Mouse (Mus musculus): ENCODE data around the gene Aqp5. TPM values are rescaled to one million over a fixed set of nuclear protein-coding genes. Genes with fewer than 3 reads are reported as not detected.

The Aqp5 gene
- total RNA-seq (2021): under 1 TPM; 0.38 to 0.74 TPM

DNA sequence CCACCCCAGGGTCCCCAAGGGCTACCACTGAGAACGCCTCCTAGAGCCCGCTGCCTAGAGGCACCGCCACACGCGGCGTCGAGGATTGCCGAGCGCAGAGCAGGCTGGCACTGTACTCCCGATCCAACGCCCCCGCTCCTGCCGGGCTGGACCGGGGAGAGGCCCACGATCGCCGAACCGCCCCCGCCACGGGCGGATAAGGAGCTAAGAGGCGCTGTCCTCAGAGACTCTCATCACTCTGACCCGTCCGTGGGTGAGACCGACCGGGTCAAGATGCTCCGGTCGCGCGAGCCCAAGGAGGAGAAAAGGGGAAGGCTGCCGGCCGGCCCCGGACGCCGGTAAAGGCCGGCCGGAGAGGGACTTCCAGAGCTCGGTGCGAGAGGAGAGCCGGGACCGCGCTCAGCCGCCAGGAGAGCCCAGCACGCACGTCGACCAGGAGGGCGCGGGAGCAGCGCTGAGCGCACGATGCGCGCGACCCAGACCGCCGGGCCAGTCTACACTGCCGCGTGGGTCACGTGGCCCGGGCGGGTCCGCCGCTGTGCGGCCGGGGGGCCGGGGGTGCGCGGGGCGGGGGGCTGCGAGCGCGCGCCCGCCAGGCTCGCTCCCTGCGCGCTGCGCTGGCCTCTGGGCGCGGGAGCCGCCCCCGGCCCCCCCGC is at the start of gene Aqp5:
TSS of gene Aqp5 (plus strand) at position 354 of the 656 bp plus-strand sequence.
- DNase-seq: no peak
- intact Hi-C loops (cut with DNase I): no loop called here

DNA sequence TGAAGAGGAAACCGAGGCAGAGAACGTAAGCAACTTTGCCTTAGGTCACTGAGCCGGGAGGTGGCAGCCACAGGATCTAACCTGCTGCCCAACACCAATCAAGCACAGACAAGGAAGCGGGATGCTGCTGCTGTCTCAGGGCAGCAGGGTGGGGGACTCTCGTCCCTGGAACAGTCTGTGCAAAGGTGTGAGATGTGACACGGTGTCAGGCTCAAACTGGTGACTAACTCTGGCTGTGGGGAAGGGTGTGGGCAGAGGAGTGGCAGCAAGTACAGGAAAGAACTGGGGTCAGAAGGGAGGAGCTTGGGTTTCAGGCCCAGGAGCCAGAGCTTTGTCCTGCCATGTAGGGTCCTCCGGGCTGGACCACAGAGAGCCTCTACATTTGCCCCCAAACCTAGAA is 46.5 kb upstream of the Aqp5 start:
- DNase-seq: no peak
- intact Hi-C loops (cut with DNase I): no loop called here

DNA sequence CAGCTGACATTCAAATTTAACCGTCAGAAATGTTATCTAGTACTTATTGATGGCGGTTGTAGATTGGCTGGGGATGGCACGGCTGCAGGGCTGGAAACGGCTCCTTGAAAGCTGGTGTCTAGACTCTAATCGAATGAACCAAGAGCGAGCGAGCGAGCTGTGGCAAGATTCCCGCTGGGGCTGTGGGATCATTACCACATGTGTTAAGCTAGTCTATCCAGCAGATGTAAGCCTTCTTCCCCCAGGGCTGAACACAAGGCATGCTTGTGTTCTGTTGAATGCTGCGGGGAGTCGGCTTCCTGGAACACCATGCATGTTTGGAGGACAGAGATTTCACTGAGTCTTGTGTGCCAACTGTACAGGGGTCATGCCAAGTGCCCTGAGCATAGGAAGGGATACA is 44.0 kb upstream of the Aqp5 start:
- DNase-seq: peak; percentile 26 to 31

DNA sequence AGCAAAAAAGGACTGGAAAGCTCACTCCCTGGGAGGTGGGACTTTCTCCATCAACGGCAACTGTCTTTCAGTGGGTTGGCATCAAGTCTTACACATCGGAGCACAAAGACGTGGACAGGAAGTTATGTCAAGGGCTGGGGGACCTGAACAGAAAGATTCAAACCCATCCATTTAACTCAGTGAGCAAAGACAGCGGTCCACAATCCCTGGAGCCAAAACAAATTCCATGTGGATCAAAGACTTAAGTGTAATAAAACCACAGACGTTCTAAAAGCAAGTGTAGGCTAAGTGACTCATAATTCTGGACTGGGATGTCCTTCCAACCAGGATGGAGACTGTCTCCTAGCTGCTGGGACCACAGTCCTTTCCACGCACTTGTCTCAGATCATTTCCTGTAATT is 42.9 kb upstream of the Aqp5 start:
- intact Hi-C loops (cut with DNase I): no loop called here
- no peak for DNase-seq

More for the DNA sequence above, 44.0 kb upstream of the Aqp5 start:
- intact Hi-C loops (cut with DNase I): no loop called here

DNA sequence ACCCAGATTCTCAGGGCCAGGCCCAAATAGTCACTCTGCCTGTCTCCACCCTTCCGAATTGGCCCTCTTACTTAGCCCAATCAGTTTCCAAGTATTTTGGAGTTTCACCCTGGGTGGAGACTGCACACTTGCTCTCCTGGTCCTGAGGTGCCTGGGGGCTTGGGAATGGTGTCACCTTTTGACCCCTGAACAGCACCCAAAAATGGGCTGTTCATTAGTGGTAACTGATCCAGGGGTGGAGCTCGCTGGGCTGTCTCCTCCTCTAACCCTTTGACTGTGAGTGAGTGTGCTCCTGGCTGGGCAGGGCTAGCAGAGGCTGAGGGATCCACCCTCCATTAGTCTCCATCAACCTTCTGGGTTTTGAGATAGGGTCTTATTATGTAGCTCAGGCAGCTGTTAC is 40.7 kb upstream of the Aqp5 start:
- intact Hi-C loops (cut with DNase I): no loop called here
- DNase-seq: no peak

DNA sequence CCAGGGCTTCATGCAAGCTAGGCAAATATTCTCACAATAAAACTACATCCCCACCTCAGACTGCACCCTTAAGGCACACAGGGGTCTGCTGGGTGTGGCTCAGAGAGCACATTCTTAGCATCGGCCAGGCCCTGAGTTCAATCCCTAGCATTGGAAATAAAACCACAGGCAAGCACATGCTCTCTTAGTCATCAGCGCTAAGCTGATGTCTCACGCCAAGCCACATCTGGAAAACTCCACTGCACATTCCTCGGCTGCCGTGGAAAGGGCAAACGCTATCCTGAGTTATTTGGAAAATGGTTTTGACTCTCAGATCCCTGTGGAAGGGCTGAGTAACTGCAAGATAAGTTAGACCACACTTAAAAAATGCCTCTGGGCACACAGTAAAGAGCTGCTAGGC is 36.8 kb upstream of the Aqp5 start:
- no peak for DNase-seq
- intact Hi-C loops (cut with DNase I): no loop called here

DNA sequence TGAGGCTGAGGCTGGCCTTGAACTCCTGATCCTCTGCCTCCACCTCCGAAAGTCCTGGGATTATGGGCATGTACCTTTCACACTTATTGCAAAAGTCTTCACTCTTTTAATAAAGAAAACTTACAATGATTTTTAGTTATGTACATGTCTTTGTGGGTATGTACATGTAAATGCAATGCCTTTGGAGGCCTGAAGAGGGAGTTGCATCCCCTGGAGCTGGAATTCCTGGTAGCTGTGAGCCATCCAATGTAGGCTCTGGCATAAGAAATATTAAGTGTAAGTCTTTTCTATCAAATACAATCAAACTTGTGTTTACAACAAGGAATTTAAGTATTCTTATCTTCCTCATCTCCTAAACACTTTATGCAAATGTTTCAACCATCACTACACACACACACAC is 31.6 kb upstream of the Aqp5 start:
- intact Hi-C loops (cut with DNase I): no loop called here
- no peak for DNase-seq

DNA sequence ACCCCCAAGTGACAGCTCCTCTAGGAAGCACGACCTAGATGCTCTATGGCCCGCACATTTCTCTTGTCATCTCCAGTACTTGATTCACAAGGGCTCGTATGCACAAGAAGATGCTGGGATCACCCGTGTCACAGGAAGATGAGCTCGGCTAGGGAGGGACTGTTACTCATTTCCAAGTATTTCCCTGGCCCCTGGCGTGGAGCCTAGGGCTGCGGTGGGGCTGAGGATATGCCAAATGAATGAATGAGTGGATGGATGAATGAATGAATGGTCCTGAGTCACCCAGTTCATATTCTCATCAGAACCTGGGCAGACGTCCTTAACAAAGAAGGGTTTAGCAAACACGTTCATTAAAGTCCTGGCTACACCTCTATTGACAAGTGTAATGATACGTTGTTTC is 30.3 kb upstream of the Aqp5 start:
- DNase-seq: no peak
- intact Hi-C loops (cut with DNase I): no loop called here

DNA sequence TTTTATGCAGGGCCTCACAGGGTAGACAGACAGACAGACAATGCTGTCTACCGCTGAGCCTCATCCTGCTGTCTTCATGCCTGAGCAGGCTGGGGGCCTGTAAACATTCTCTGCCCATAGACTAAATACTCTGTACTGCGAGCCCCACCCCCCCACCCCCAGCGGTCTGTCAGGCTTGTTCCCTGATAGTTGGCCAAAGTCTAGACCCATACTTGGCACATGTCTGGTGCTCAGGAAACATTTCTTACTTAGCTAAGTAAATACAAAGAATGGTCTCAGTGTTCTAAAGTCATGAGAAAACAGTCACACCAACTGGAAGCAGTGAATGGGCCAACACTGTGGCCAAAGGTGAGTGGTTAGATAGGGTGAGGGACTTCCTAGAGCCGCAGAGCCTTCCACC is 23.2 kb upstream of the Aqp5 start:
- DNase-seq: no peak
- intact Hi-C loops (cut with DNase I): no loop called here

DNA sequence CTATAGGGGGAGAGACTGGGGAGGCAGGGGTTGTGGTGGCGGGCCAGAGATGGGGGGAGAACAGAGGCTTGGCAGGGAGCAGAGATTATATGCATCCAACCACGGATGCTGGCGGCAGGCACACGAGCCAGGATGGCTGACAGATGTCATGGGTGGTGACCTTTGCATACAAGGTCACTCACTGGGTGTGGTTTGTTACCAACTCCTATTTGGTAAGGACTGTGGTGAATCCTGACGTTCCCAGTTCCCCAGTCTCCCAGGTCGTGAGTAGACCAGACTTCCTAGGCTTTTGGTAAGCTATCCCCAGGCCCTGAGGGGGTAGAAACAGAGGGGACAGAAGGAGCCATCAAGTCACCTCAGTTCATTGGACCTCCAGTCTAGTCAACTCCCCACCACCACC is 21.9 kb upstream of the Aqp5 start:
- no peak for DNase-seq
- intact Hi-C loops (cut with DNase I): no loop called here

DNA sequence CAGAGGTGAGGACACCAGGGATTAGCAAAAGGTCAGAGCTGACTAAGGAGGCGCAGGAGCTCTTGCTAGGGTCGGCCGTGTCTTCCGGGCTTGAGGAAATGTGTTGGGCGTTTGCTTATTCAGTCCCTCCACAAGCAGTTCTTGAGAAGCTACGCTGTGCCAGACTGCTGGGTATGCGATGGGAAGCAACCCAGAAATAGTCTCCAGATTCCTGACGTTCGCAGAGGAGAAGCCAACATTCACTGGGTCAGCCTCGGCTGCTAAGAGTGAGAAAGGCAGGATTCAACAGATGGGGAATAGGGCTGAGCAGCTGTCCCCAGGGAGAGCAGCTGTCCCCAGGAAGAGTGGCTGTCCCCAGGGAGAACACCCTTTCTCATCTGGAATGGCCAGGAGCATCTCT is 21.5 kb upstream of the Aqp5 start:
- intact Hi-C loops (cut with DNase I): no loop called here
- DNase-seq: no peak

DNA sequence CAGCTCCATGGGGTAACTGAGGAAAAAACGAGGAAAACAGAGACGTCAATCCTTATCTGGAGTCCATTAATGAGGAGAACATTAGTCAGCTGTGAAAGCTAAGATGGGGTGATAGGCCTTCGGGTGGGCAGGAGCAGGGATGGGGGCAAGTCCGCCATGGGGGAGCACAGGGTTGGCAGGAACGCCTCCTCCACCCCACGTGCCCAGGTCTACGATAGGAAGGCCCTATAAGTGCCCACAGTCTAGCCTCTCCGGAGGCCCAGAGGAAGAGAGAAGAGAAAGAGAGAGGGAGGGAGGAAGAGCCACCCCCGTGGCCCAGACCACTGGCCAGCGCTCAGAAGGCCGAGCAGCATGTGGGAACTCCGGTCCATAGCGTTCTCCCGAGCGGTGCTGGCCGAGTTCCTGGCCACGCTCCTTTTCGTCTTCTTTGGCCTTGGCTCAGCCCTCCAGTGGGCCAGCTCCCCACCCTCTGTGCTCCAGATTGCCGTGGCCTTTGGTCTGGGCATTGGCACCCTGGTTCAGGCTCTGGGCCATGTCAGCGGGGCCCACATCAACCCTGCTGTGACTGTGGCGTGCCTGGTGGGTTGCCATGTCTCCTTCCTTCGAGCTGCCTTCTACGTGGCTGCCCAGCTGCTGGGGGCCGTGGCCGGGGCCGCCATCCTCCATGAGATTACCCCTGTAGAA is 11.6 kb upstream of the Aqp5 start, which contains the start of gene Aqp2:
TSS of gene Aqp2 (plus strand) at position 254 of the 684 bp plus-strand sequence.
- DNase-seq: peak in 1 of 2 experiments; percentile 17
- intact Hi-C loops (cut with DNase I): no loop called here

DNA sequence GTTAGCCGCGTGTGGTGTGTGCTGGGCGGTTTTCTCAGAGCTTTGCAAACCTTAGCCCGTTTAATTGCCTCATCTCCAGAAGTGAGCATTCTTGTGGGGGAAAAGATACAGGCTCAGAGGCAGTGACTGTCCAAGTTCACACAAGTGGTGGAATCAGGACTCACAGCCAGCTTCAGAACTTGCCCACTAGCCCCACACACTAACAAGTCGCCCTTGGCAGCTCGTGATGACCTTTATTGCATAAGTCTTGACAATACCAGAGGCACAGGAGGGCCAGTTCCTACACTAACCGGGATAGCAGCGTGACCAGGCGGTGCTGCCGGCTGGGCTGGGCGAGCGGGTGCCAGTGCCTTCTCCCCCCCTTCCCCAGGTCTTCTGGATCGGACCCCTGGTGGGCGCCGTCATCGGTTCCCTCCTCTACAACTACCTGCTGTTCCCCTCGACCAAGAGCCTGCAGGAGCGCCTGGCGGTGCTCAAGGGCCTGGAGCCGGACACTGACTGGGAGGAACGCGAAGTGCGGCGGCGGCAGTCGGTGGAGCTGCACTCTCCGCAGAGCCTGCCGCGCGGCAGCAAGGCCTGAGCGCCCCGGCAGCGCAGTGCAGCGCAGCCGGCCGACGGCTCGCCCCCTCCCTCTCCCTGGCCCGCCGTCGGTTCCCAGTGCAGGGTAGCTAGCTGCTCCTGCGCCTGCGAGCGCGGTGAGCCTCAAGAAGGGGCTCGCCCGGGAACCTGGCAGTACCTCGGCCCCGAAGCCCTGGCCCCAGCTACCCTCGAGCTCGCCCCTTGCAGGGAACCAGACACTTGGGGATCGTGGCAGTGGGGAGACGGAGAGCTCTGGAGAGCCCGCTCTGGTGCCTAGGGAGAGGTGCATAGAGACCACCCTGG is 6.9 kb upstream of the Aqp5 start:
- DNase-seq: peak; percentile 38 to 50
- intact Hi-C loops (cut with DNase I): no loop called here

DNA sequence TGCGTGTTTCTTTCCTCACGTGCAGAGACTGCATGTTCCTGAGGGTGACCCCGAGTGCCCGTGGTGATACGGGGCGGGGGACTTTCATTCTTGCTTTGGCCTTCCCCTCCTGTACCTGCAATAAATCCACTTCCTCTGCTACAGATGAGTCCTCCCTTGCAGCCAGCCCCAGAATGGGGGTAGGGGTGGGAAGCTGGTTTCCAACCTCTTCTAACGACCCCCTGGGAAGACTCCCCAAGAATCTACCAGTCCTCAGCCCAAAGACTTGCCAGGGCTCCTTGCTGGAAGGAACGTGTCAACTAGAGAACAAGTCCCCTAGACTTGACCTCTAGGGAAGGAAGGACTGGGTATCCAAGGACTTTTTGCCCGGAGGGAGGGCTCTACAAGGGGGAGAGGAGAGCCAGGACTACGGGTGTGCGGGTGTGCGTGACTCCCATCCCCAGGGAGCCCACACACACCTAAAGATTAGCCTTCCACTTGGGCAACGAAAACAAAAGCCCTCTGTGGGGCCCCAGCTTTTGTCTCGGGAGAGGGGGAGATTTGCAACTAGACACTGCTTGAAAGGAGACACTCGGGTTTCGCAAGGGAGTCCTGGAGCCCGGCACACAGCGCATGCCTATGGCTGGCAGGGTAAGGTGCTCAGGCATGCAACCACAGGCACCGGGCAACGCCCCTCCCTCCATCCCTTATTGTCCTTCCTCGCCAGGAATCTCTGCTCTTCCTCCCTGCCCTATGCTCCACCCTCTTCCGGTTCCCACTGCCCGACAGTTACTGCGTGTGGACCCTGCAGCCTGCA is 6.0 kb upstream of the Aqp5 start:
- no peak for DNase-seq
- intact Hi-C loops (cut with DNase I): no loop called here

DNA sequence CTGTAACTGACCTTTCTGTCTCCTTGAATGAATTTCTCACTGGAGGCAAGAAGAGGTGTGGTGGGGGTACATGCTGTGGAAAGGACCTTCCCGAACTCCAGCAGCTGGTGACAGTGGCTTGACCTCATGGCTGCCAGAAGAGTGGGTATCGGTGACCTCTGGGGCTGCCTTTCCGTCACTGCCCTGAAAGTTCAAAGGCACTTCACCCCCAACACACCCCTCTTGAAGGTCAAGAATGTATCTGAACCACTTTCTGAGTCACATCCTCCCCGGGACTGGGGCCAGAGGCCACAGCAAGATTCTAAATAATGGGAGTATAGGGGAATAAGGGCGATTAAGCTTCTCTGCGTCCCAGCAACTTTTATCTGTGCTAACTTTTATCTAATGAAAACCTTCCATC is 4.8 kb upstream of the Aqp5 start:
- DNase-seq: no peak
- intact Hi-C loops (cut with DNase I): no loop called here

DNA sequence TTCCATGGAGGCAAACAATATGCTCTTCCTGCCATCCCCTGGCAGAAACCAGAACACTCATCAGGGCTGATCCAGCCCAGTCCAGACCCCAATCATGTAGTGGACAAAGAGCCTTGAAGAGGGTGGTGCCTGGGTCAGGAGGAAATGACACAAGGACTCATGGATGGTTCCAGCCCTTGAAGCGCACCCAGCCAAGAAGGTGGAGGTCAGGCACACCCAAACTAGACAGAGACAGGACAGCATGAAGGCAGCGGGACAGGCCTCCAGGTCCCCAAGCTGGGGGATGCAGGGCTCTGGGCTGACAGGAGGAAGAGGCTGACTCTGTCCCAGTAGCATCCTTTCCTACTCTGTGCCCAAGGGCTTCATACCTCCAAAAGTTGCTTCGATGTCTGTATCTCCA is 4.1 kb upstream of the Aqp5 start:
- DNase-seq: no peak
- intact Hi-C loops (cut with DNase I): no loop called here

DNA sequence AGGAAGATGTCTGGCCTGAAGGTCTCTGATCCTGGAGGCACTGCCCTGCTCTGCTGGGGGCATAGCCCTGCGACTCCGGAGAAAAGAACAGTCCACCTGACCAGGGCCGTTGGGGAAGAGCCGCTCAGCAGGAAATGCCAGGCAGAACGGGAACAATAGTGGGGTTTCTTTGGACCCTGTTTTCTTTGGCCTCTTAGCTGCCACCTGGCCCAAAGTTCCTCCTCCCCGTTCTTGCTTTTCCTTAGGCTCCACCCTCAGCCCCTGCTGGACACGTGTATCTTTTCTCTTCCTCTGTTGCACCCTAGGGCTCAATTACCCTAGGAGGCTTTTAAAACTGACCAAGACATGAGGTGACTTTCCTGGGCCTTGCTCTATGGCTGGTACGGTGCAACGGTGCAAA is 1.3 kb upstream of the Aqp5 start:
- intact Hi-C loops (cut with DNase I): no loop called here

DNA sequence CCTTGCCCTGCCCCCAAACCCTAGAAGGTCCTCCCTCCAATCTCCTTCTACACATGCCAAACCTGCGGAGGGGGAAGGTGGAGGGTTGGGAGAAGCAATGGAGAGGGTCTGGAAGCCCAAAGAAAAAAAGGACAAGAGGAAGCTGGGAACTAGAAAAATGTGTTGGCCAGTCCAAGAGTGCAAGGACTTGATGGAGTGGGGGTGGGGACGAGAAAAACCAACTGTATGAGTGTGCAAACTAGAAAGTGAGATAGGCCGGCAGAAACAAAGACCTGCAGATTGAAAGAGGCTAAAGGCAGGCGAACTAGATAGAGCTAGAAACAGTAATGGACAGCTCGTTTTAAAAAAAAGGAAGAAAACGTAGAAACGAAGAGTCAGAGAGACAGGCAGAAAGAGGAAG is 878 bp upstream of the Aqp5 start:
- intact Hi-C loops (cut with DNase I): no loop called here
- DNase-seq: no peak

More for the DNA sequence above, 1.3 kb upstream of the Aqp5 start:
- no peak for DNase-seq

DNA sequence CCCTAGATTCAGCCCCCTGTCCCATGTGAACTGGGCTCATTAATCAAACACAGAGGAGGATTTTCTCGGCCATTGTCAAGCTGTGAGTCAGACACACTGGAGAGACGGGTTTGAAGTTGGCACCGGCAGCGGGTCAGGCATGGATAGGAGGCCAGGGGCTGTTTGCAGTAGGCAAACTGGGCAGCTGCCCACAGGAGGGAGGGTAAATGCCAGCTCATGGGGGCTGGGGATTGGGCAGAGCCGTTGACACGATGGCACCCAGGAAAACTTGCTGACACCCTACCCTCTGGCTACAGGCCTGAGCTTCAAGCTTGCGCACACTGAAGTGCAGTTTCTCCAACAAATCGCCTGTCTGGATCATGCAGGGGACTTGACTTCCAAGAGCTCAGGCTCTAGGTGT is 1.6 kb downstream of the Aqp5 start:
- intact Hi-C loops (cut with DNase I): no loop called here
- no peak for DNase-seq

DNA sequence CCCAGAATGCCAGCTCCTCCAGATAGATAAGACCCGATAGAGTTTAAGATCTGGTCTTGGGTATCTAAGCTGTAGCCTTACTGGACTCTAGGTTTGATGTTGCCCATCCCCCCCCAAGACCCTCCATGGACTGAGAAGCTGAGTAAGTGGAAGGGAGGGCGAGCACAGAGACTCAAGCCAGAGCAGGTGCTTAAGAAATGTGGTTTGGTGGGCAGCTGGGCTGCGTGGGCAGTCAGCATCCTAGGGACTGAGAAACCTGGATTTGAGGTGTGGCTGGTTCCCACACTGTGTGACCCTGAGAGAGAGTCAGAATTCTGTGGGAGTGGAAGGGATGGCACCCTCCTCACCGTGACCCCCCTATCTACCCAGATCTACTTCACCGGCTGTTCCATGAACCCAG is 2.3 kb downstream of the Aqp5 start:
- DNase-seq: no peak

DNA sequence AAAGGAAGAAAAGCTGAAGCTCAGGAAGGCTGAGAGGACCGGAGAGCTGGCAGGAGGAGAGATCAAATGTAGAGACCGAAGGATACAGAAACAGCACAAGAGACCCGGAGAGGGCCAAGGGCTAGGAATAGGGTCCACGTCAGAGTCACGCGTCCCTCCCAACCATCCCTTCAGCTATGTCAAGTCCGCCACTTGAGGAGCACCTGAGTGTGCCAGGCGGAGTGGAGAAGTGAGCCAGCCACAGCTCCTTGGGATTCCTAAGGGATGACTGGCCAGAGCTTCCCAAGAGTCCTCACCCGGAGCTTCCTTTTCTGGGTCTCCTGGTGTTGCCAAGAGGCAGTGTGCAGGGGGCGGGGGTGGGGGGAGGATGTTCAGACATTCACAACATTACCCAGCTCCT is 4.4 kb downstream of the Aqp5 start:
- intact Hi-C loops (cut with DNase I): no loop called here
- no peak for DNase-seq

More for the DNA sequence above, 2.3 kb downstream of the Aqp5 start:
- intact Hi-C loops (cut with DNase I): no loop called here

Data from heart, postnatal 10 days (tissue).